Mouse (Mus musculus) forebrain, embryonic 10.5 days (tissue): ENCODE data around the gene Scaf8. TPM values are rescaled to one million over a fixed set of nuclear protein-coding genes. Genes with fewer than 3 reads are reported as not detected.
"Not testable (repeated sequence)": the region's sequence is repeated elsewhere in the genome, so short reads cannot be mapped to it uniquely, and the experiment has no call there.

ENCODE experiments used
- DNase-seq: peaks from one replicate; pipeline ENCODE4 v3.0.0-alpha.2; 2017; ENCODE audit warnings: low spot score; ENCODE audit errors: extremely low spot score
- H3K27ac ChIP-seq: fragments of 300-500 bp; sonication (generic); 2 replicates; pipeline ENCODE4 v1.5.1; 2016; ENCODE audit warnings: mild to moderate bottlenecking
- H3K27me3 ChIP-seq: fragments of 300-500 bp; sonication (generic); 2 replicates; pipeline ENCODE4 v1.6.1; 2016; ENCODE audit warnings: mild to moderate bottlenecking; ENCODE audit not compliant: poor library complexity, severe bottlenecking
- H3K36me3 ChIP-seq: fragments of 300-500 bp; sonication (generic); replicated peaks from 2 replicates; pipeline ENCODE4 v1.6.1; 2016; ENCODE audit warnings: mild to moderate bottlenecking, moderate library complexity
- H3K4me1 ChIP-seq: fragments of 300-500 bp; sonication (generic); 2 replicates; pipeline ENCODE4 v1.6.1; 2016
- H3K4me3 ChIP-seq: fragments of 300-500 bp; sonication (generic); 2 replicates; pipeline ENCODE4 v1.5.1; 2016; ENCODE audit warnings: mild to moderate bottlenecking, moderate library complexity
- H3K9me3 ChIP-seq: fragments of 300-500 bp; sonication (generic); 2 replicates; pipeline ENCODE4 v1.6.1; 2016; ENCODE audit warnings: mild to moderate bottlenecking, moderate library complexity
- WGBS: fragments of 180-500 bp; shearing (Covaris S2); methylation state at CpG from one replicate; pipeline ENCODE4 v1.1.7; 2016; 5-methylcytosine and 5-hydroxymethylcytosine counted together
- polyA plus RNA-seq: library from polyadenylated mRNA; unstranded; fragments of >200 nt; fragmentation: Nextera tagmentation; extraction: Ambion mirVana; gene quantifications from 2 replicates; pipeline ENCODE4 v1.2.1, GENCODE M21; 2016

Scaf8 gene
- polyA plus RNA-seq: 19.6 and 21.1 TPM in 2 replicates

DNA sequence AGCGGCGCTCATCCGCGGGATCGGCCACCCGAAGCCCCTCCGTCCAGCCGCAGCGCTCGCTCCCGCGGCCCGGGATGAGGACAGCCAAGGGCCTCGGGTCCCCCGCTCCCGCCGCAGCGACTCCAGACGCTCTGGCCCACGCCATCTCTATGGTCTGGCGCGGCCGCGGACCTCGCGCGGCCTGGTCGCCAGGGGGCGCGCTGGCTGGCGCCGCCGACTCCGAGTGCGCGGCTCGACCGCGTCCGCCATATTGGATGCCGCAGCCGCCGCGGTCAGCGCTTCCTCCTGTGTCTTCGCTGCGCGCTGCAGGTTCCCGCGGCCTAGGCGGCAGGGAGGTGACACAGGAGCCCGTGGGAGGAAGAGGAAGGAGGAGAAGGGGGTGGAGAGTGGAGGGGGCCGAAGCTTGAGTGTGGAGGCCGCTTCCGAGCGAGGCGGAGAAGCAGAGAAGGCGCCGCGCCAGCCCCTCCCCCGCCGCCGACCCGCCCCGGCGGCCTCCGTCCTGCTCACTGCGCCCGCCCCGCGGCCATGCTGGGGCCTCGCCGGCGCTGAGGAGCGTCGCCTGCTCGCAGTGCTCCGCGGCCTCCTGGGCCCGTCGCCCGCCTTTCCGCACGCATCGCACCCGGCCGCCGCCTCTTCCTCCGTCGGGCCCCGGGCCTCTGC is at the start of gene Scaf8:
Scaf8 (plus strand) TSS at position 253 of the 660 bp plus-strand sequence.
- Histone ChIP-seq H3K9me3 (no peaks in the 10 kb centered on the region), H3K27ac (peak within 1 kb of the TSS; percentile 98), H3K36me3 (peaks cover 33% of the 10 kb centered on the region), H3K4me3 (peak within 1 kb of the TSS; percentile 96), H3K27me3 (no peaks in the 10 kb centered on the region), H3K4me1 (peaks cover 34% of the 10 kb centered on the region)
- DNase-seq: peak; percentile 89
- WGBS: under 1% methylated on average over 86 of the region's 91 CpGs

DNA sequence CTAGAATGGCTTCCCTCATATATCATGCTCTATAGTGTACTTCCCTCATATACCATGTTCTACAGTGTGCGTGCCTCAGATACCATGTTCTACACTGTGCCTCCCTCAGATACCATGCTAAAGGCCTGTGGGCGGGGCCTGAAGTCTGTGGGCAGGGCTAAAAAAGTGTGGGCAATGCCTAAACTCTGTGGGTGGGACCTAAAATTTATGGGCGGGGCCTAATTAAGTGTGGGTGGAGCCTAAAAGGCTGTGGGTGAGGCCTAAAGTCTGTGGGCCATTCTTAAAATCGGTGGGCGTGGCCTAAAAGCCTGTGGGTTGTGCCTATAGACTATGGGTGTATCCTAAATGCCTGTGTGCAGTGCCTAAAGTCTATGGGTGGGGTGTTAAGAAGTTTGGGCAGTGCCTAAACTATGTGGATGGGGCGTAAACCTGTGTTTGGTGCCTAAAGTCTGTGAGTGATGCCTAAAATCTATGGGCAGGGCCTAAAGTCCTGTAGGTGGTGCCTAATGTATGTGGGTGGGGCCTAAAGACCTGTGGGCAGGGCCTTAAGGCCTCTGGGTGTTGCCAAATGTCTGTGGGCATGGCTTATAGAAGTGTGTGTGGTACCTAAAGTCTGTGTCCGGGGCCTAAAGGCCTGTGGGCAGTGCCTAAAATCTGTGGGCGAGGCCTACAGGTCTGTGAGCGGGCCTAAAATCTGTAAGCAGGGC is 39.5 kb upstream of the Scaf8 start:
- DNase-seq: no peak
- H3K36me3 ChIP-seq: peaks cover 73% of the 10 kb centered on the region
- 91% methylated on average over 9 of the region's 9 CpGs for WGBS

DNA sequence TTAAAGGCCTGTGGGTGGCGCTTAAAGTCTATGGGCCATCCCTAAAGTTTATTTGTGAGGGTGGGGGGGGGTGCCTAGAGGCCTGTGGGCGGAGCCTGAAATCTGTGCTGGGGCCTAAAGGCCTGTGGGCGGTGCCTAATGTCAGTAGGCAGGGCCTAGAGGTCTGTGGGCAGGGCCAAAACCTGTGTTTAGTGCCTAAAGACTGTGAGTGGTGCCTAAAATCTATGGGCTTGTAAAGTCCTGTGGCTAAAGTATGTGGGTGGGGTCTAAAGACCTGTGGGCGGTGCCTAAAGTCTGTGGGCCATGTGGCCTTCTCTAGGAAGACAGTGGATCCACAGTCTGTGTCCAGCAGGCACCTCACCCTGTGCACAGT is 38.9 kb upstream of the Scaf8 start:
- H3K27ac ChIP-seq: no peak overlapping the region
- 91% methylated on average over 4 of the region's 4 CpGs for WGBS
- H3K9me3 ChIP-seq: peaks cover 40% of the 10 kb centered on the region
- peaks cover 68% of the 10 kb centered on the region for H3K36me3 ChIP-seq
- DNase-seq: no peak
- H3K4me1 ChIP-seq: no peaks in the 10 kb centered on the region
- no peak overlapping the region for H3K4me3 ChIP-seq
- no peaks in the 10 kb centered on the region for H3K27me3 ChIP-seq

More for the DNA sequence above, 39.5 kb upstream of the Scaf8 start:
- Histone ChIP-seq H3K4me3 (no peak overlapping the region), H3K27me3 (no peaks in the 10 kb centered on the region), H3K9me3 (peaks cover 40% of the 10 kb centered on the region), H3K27ac (no peak overlapping the region), H3K4me1 (no peaks in the 10 kb centered on the region)

DNA sequence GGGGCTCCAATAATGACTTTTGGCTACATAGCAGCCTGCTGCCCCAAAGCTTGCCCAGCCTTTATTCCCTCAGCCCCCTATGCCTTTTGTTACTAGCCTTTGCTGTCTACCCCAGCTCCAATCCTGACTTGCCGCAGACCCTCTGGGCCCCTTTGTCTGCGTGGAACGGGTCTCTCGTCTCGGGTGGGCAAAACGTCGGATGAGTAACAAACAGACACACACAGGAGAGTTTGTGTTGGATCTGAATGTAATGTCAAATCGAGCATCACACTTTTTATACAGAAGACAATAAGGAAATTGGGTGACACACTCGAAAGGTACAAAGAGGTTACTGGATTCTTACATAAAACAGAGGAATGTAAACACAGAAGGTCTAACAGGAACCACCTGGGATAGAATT is 36.8 kb upstream of the Scaf8 start:
- not testable (repeated sequence) for H3K4me3 ChIP-seq, H3K27me3 ChIP-seq, H3K27ac ChIP-seq, DNase-seq, H3K4me1 ChIP-seq
- 93% methylated on average over 9 of the region's 9 CpGs for WGBS
- peaks cover 28% of the 10 kb centered on the region for H3K9me3 ChIP-seq
- peaks cover 47% of the 10 kb centered on the region for H3K36me3 ChIP-seq

DNA sequence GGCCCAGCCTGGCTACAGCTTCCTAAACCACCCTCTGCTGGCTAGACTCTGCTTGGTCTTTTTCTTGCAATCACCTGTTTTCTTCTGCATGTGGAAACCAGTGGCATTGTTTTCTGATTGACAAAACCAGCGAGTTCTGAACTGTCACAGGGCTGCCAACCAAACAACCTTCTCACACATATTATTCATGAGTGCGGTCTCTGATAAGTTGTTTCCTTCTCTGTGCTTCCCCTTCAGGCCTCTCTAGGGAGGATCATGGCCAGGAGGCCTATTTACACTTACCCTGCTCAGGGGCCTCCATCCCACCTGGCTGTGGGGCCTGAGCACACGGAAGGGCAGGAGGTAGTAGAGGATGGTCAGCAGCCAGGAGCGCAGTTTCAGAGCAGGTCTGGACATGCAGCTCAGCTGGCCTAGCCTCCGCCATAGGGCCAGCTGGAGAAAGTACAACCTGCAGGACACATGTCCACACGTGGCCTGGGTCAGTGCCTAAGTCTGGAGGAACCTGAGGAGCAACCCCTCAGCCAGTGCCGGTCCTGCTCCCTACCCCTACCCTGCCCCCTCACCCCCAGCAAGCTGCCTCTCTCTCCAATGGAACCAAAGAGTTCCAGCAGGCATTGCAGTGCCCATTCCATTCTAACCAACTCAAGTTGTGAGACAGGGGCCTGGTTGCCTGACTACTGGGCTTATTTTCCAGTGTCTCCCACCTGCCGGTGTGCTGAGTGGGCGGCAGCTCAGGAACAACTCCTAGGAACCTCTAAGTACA is 34.0 kb upstream of the Scaf8 start:
- not testable (repeated sequence) for DNase-seq, H3K4me1 ChIP-seq, H3K27me3 ChIP-seq, H3K4me3 ChIP-seq, H3K27ac ChIP-seq, H3K9me3 ChIP-seq
- H3K36me3 ChIP-seq: peaks cover 19% of the 10 kb centered on the region
- 92% methylated on average over 7 of the region's 9 CpGs for WGBS

DNA sequence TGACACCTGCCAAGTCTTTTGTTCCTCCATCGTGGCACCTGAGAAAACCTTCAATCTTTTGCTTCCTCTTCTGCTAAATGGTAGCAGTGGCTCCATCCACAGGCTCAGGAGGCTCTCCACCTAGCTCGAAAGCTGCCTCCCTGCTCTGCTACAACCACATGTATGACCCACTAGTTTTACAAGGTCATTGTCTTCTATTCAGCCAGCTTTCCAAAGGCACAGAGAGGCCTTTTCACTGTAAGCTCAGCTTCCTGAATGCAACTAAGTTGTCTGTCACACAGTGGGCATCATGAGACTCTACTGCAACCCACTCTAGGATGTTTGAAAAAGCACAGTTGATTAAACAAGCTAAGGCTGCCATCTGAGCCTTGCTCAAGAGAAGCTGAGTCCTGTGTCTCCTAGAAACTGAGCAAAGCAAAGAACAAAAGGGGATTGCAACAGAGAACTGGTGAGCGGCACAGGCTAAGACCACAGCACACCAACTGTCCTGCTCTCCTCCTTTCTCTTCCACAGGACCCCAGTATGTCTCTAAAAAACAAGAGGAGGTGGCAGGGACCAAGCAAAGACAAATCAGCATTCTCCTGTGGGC is 33.2 kb upstream of the Scaf8 start:
- H3K27ac ChIP-seq, H3K4me1 ChIP-seq, H3K27me3 ChIP-seq, DNase-seq, H3K4me3 ChIP-seq, H3K9me3 ChIP-seq: not testable (repeated sequence)
- peaks cover 10% of the 10 kb centered on the region for H3K36me3 ChIP-seq
- 87% methylated on average over 3 of the region's 3 CpGs for WGBS

DNA sequence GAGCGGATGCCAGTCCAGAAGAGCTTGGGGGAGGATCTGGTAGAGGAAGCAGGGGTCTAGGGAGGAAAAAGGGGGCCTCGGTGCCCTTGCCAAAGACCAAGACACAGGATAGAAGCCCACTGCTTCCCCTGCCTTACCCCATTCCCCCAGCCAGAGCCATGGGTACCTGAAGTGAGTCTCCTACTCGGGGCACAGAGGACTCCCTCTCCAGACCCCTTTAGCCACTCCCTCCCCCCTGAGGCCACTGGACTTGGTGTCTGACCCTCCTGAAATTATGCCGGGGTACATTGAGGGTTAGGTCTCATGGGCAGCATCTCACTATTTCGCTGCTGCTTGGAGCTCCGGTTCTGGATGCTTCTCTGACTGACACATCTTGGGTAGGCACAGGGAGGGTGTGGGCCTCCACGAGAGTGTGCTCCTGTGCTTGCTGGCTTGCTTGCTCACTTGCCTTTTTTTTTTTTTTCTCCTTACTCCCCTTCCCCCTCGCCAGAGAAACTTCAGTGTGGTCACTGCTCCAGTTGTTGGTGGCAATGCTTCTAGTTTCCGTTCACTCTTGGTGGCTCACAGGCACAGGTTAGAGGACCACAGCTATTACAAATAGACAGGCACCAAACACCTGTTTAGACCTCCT is 32.5 kb upstream of the Scaf8 start:
- not testable (repeated sequence) for H3K36me3 ChIP-seq, H3K4me3 ChIP-seq, H3K27ac ChIP-seq, H3K4me1 ChIP-seq, H3K9me3 ChIP-seq, H3K27me3 ChIP-seq, DNase-seq
- 85% methylated on average over 7 of the region's 9 CpGs for WGBS

DNA sequence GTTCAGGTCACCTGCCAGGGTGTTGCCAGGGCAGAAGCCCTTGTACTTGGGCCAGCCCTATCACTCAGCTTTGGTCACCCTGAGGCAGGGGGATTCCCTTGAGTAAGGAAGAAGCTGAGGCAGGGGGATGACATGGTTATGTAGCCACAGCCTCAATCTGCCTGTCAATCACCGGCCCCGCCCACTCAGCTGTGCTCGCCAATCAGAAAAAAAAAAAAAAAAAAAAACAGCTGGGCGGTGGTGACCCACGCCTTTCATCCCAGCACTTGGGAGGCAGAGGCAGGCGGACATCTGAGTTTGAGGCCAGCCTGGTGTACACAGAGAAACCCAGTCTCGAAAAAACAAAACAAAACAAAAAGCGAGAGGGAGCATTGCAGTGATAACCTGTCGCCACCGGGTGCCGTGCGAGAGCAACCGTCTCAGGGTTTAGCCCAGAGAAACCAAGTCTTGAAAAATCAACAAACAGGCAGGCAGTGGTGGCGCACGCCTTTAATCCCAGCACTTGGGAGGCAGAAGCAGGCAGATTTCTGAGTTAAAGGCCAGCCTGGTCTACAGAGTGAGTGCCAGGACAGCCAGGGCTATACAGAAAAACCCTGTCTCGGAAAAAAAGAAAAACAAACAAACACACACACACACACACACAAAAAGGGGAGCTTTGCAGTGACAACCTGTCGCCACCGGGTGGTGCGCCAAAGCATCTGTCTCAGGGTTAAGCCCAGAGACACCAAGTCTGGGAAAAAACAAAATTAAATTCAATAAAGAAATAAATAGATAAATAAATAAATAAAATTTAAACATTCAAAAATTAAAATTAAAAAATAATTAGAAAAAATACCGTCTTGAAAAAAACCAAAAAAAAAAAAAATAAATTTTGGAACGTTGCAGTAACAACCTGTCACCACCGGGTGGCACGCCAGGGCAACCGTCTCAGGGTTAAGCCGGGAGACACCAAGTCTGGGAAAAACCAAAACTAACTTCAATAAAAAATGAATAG is 31.7 kb upstream of the Scaf8 start:
- H3K36me3 ChIP-seq, H3K27me3 ChIP-seq, H3K9me3 ChIP-seq, H3K4me1 ChIP-seq: not testable (repeated sequence)
- H3K4me3 ChIP-seq: peak overlapping the region; percentile 59
- peak; percentile 60 for DNase-seq
- 0 out of 2 replicates have a peak overlapping the region, but pooled peaks have one; percentile 48 for H3K27ac ChIP-seq
- 6% methylated on average over 25 of the region's 25 CpGs for WGBS

DNA sequence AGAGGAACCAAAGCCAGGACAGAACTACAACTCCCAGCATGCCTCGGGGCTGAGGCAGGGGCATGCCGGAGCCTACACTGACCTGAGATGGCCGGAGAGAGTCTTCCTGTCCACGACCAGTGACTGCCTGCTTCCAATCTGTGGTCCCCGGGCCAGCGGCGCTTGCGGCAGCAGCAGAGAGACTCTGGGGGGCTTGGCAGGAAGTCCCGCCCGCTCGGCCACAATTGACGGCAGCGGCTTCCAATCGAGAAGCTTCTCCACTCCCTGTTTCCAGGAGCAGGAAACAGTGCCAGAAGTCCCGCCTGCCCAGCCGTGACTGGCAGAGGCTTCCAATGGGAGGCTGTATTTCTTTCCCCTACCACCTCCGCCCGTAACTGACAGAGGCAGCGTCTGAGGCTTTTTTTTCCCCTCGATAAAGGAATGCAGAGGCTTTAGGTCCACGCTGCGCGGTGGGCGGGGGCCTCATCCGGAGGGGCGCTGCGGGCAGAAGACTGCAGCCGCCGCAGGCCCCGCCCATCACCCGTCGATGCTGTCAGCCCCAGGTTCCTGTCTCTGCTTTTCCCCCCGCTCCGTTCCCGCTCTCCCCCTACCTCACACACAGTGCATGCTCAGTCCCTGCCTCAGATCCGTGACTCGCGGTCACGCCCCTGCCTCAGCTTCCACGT is 30.8 kb upstream of the Scaf8 start:
- Histone ChIP-seq H3K27ac (peak overlapping the region; percentile 87), H3K4me3 (peak overlapping the region; percentile 59), H3K36me3 (no peaks in the 10 kb centered on the region), H3K9me3 (peaks cover 3% of the 10 kb centered on the region), H3K4me1 (peaks cover 6% of the 10 kb centered on the region), H3K27me3 (no peaks in the 10 kb centered on the region)
- DNase-seq: peak; percentile 91
- 0% methylated on average over 40 of the region's 40 CpGs for WGBS

DNA sequence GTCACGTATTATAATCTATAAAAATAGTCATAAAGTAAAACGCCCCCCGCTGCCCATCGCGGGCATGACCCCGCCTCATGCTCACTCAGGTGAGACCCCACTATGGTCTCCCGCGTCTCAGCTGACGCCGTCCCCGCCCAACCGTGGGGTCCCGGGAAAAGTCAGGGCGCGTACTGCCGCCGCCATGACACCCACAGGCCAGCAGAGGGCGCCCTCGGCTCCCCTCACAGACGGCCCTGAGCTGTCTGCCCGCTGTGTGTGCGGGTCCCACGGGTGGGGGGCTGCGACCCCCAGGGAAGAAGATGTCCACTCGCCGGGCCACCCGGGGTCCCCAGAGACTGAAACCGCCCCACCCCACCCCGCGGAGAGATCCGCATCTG is 30.2 kb upstream of the Scaf8 start:
- DNase-seq: peak; percentile 75
- H3K4me1 ChIP-seq: peaks cover 6% of the 10 kb centered on the region
- H3K36me3 ChIP-seq: no peaks in the 10 kb centered on the region
- H3K27me3 ChIP-seq: no peaks in the 10 kb centered on the region
- peak overlapping the region; percentile 59 for H3K4me3 ChIP-seq
- WGBS: under 1% methylated on average over 31 of the region's 31 CpGs
- H3K27ac ChIP-seq: peak overlapping the region; percentile 87
- H3K9me3 ChIP-seq: peaks cover 3% of the 10 kb centered on the region

DNA sequence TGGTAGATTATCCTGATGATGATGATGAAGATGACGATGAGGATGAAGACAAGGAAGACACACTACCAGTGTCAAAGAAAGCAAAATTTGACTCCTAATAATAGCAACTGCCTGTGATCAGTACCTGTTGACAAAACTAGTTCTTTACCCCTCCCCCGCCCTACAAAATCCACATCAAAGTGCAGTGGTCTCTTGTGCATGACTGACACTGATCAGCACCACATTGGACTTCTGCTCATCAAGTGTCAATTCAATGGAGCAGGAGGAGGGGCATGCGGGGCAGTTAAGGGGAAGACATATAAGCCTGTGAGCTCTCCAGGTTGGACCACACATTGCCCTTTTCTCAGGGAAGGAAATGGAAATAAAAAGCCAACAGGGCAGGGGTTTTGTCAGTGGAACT is 29.6 kb upstream of the Scaf8 start:
- no peak for DNase-seq
- no peaks in the 10 kb centered on the region for H3K36me3 ChIP-seq
- no peaks in the 10 kb centered on the region for H3K27me3 ChIP-seq
- peak overlapping the region; percentile 59 for H3K4me3 ChIP-seq
- H3K9me3 ChIP-seq: peaks cover 3% of the 10 kb centered on the region
- H3K4me1 ChIP-seq: peaks cover 6% of the 10 kb centered on the region
- WGBS: 67% methylated on average over 3 of the region's 3 CpGs
- peak overlapping the region; percentile 87 for H3K27ac ChIP-seq
